Mouse (Mus musculus): ENCODE results near the gene Elf2. TPM values are rescaled to one million over a fixed set of nuclear protein-coding genes. Genes with fewer than 3 reads are reported as not detected.
A peak's percentile ranks its signal among the peaks of the same experiment; 100 is the strongest.
"Not testable (repeated sequence)": the region's sequence is repeated elsewhere in the genome, so short reads cannot be mapped to it uniquely, and the experiment has no call there.

The Elf2 gene
- polyA plus RNA-seq, 1 experiment: 8.7 TPM

DNA sequence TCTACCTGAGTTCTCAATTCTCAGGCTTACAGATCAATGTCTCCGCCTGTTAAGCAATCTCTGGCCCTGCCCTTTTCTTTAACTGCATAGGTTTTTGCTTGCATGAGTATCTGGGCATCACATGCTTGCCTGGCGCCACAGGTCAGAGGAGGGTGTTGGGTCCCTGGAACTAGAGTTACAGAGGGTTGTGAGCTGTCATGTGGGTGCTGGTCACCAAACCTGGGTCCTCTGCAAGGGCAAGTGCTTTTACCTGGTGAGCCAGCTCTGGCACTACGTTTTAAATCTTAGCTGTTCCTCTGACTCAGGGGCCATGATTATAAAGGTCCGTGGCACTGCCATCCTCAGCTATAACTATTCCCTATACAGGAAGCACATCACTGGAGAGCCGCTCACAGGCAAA is 19.3 kb downstream of the Elf2 start:
- TF ChIP-seq FLI1 (IDR thresholded peaks at IDR 0.05; ENCODE audit: low read length): no peak
- TF ChIP-seq GATA1 (IDR thresholded peaks at IDR 0.05; ENCODE audit: borderline replicate concordance, low read length): no peak
- no peaks in the 10 kb centered on the region for H3K27me3 ChIP-seq (replicated peaks)
- H3K36me3 ChIP-seq (replicated peaks; ENCODE audit: low read length): peaks cover 95% of the 10 kb centered on the region
- no peak overlapping the region for H3K4me3 ChIP-seq (replicated peaks)
- no peaks in the 10 kb centered on the region for H3K9me3 ChIP-seq
- peaks cover 14% of the 10 kb centered on the region for H3K4me1 ChIP-seq

DNA sequence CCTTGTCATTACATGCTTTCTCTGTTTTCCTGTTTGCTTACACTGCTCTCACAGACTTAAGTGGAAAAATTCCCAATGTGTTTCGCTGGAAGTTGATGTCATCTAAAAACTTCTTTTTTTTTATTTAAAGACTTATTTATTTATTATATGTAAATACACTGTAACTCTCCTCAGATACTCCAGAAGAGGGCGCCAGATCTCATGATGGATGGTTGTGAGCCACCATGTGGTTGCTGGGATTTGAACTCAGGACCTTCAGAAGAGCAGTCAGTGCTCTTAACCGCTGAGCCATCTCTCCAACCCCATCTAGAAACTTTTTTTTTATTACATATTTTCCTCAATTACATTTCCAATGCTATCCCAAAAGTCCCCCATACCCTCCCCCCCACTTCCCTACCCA is 22.4 kb downstream of the Elf2 start:
- H3K36me3 ChIP-seq (replicated peaks; ENCODE audit: low read length): peaks cover 95% of the 10 kb centered on the region
- H3K9me3 ChIP-seq: not testable (repeated sequence)

DNA sequence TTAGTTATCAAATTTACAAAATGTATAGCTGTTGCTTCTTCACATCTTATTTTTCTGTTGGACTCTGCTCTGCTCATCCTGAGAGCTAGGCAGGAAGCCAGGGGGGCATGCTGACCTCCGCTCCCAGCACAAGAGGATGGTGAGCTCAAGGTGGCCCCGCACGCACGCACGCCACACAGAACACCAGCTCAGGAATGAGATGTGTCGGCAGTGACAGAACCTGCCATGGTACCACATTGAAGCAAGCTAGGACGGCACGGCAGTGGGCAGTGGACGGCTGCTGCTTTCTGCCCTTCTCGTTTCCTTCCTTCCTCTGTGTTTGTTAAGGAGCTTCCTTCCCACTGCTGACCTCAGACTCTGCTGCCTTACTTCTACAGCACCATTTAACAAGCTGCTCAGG is 23.6 kb downstream of the Elf2 start:
- H3K4me1 ChIP-seq: peaks cover 39% of the 10 kb centered on the region
- no peaks in the 10 kb centered on the region for H3K27me3 ChIP-seq (replicated peaks)
- no peak for TF ChIP-seq GATA1 (IDR thresholded peaks at IDR 0.05; ENCODE audit: borderline replicate concordance, low read length)
- TF ChIP-seq FLI1 (IDR thresholded peaks at IDR 0.05; ENCODE audit: low read length): no peak
- H3K36me3 ChIP-seq (replicated peaks; ENCODE audit: low read length): peaks cover 95% of the 10 kb centered on the region
- no peak overlapping the region for H3K4me3 ChIP-seq (replicated peaks)
- H3K9me3 ChIP-seq: no peaks in the 10 kb centered on the region

More for the DNA sequence above, 22.4 kb downstream of the Elf2 start:
- not testable (repeated sequence) for H3K27me3 ChIP-seq (replicated peaks); H3K4me3 ChIP-seq (replicated peaks)
- peaks cover 31% of the 10 kb centered on the region for H3K4me1 ChIP-seq

DNA sequence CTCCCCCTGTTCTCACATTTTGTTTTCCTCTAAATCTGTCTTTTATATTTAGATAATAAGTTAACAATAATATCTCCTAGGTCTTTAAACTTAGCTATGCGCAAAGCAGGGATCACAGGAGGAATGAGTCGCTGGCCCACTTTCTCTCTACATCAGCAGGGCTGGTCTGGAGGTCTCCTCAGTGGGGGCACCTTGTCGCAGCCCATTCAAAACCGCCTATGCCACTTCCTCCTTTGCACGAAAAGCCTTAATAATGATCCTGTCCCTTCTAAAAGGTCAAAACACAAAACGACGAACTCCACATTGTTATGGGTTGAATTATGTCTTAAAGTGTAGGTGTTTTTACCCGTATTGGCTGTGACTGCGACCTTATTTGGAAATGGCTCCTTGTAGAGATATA is 28.8 kb downstream of the Elf2 start:
- peaks cover 93% of the 10 kb centered on the region for H3K36me3 ChIP-seq (replicated peaks; ENCODE audit: low read length)
- no peaks in the 10 kb centered on the region for H3K27me3 ChIP-seq (replicated peaks)
- no peaks in the 10 kb centered on the region for H3K9me3 ChIP-seq
- peak overlapping the region; percentile 42 for H3K4me3 ChIP-seq (replicated peaks)
- H3K4me1 ChIP-seq: peaks cover 61% of the 10 kb centered on the region
- TF ChIP-seq FLI1 (IDR thresholded peaks at IDR 0.05; ENCODE audit: low read length) (no peak), GATA1 (IDR thresholded peaks at IDR 0.05; ENCODE audit: borderline replicate concordance, low read length) (no peak)

DNA sequence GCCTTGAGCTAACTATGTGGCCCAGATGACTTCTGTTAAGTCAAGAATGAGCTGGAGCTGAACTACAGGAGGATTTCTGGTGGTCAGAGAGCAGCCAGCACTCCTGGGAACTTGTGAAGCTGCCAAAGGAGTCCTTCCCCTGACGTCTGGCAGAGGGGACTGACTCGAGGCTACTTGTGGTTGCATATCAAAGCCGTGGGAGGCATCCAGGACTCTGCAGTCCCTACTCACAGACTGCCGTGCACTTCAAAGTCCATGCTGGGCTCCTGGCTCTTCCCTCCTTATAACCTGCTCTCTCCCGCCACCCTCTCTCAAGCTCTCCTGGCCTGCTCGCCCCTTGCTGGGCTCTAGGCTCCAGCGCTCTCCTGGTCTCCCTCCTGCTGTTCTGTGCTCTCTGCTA is 30.4 kb downstream of the Elf2 start:
- H3K27me3 ChIP-seq (replicated peaks): no peaks in the 10 kb centered on the region
- H3K4me3 ChIP-seq (replicated peaks): no peak overlapping the region
- no peak for TF ChIP-seq GATA1 (IDR thresholded peaks at IDR 0.05; ENCODE audit: borderline replicate concordance, low read length)
- TF ChIP-seq FLI1 (IDR thresholded peaks at IDR 0.05; ENCODE audit: low read length): no peak
- no peaks in the 10 kb centered on the region for H3K9me3 ChIP-seq
- H3K36me3 ChIP-seq (replicated peaks; ENCODE audit: low read length): peaks cover 94% of the 10 kb centered on the region
- peaks cover 64% of the 10 kb centered on the region for H3K4me1 ChIP-seq

DNA sequence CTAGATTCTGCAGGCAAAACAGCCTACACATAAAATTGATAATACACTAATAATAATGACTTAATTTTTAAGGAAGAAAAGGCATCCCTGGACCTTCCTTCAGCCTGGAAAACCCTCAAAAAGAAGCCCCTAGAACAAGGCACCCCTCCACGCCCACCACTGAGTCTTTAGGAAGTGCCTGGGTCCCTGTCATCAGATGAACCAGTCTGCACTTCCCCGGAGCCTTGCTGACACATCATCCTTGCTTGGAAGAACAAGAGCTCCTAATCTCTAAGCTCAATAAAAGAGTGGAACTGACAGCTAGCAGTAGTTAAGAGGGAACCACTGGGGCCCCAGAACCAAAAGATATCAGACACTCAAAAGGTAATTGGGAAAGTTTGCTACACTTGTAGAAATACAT is 33.8 kb downstream of the Elf2 start:
- no peak overlapping the region for H3K4me3 ChIP-seq (replicated peaks)
- H3K9me3 ChIP-seq: no peaks in the 10 kb centered on the region
- H3K36me3 ChIP-seq (replicated peaks; ENCODE audit: low read length): peaks cover 90% of the 10 kb centered on the region
- TF ChIP-seq FLI1 (IDR thresholded peaks at IDR 0.05; ENCODE audit: low read length) (no peak), GATA1 (IDR thresholded peaks at IDR 0.05; ENCODE audit: borderline replicate concordance, low read length) (no peak)
- H3K27me3 ChIP-seq (replicated peaks): no peaks in the 10 kb centered on the region
- H3K4me1 ChIP-seq: peaks cover 55% of the 10 kb centered on the region

DNA sequence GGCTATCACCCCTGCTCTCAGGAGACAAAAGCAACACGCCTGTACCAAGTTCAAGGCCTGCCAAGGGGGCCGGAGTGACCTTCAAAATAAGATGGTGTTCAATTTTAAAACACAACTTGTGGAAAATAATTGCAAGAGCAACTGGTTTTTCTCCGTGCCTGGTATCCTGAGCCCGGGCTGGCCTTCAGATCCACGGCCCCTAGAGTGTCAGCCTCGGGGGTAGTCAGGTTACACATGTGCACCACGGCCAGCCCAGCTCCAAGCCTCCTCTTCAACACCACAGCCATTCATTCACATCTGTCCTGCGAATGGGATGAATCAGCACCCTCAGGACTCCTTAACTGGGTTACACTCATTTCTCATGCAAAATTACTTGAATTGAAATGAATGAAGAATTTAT is 34.5 kb downstream of the Elf2 start:
- H3K4me1 ChIP-seq: peaks cover 50% of the 10 kb centered on the region
- TF ChIP-seq GATA1 (IDR thresholded peaks at IDR 0.05; ENCODE audit: borderline replicate concordance, low read length) (no peak), FLI1 (IDR thresholded peaks at IDR 0.05; ENCODE audit: low read length) (no peak)
- H3K36me3 ChIP-seq (replicated peaks; ENCODE audit: low read length): peaks cover 90% of the 10 kb centered on the region
- H3K9me3 ChIP-seq: no peaks in the 10 kb centered on the region
- H3K4me3 ChIP-seq (replicated peaks): no peak overlapping the region
- H3K27me3 ChIP-seq (replicated peaks): no peaks in the 10 kb centered on the region

DNA sequence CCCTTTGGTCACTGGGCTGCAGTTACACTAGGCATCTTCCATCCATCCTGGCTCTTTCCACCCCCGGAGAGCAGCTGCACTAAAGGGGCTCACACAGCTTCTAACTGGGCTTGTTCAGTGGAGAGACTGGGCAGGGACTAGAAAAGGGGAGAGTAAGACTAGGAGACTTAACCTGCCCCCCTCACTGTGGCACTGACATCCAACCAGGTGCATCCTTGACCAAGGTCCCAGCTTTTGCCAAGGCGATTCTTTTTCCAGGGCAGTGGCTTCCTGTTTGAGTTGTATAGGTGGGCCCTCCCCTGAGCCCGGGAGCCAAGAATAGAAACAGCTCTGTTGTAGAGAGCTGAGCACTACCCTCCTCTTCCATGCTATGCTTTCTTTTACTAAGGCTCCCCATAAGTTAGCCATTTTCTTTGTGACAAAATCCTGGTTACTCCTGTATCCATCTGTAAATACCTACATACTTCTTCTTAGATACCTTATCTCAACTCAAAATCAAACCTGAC is 37.4 kb downstream of the Elf2 start:
- no peak overlapping the region for H3K4me3 ChIP-seq (replicated peaks)
- no peaks in the 10 kb centered on the region for H3K9me3 ChIP-seq
- H3K36me3 ChIP-seq (replicated peaks; ENCODE audit: low read length): peaks cover 79% of the 10 kb centered on the region
- no peak for TF ChIP-seq FLI1 (IDR thresholded peaks at IDR 0.05; ENCODE audit: low read length)
- TF ChIP-seq GATA1 (IDR thresholded peaks at IDR 0.05; ENCODE audit: borderline replicate concordance, low read length): no peak
- no peaks in the 10 kb centered on the region for H3K27me3 ChIP-seq (replicated peaks)
- peaks cover 37% of the 10 kb centered on the region for H3K4me1 ChIP-seq

DNA sequence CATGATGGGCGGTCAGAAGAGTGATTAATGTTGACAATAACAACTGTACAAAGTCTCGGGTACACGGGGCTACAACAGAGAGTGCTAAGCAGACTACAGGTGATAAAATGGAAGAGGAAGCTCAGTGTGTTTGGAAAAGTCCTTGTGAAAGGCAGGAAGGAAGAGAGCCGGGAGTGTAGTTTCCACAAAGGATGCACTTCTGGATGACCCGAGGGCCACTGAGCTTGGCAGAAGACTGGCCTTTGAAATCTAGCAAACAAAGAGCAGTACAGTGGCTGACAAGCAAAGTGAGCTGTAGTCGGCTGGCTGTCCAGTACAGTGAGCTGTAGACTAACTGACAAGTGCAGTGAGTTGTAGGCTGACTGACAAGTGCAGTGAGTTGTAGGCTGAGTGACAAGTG is 38.9 kb downstream of the Elf2 start:
- TF ChIP-seq GATA1 (IDR thresholded peaks at IDR 0.05; ENCODE audit: borderline replicate concordance, low read length) (no peak), FLI1 (IDR thresholded peaks at IDR 0.05; ENCODE audit: low read length) (no peak)
- Histone ChIP-seq H3K36me3 (replicated peaks; ENCODE audit: low read length) (peaks cover 79% of the 10 kb centered on the region), H3K4me3 (replicated peaks) (peak overlapping the region; percentile 7), H3K4me1 (peaks cover 34% of the 10 kb centered on the region), H3K27me3 (replicated peaks) (no peaks in the 10 kb centered on the region), H3K9me3 (no peaks in the 10 kb centered on the region)

DNA sequence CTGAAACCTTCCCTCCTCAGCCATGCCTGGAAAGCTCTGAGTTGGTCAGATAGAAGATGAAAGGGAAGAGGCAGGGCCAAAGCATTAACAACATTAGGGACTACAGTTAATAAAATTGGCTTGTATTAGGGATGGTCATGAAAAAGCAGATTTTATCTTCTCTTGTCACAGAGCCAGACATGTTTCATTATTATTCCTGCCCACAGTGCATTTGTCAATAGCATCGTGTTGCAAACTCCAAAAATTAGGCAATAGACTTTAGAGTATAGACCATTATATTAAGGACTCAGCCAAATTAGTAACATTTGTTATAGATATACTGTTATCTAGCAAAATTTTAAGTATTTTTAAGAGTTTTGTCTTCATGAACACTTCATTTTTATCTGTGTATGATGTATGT is 43.7 kb downstream of the Elf2 start:
- no peak for TF ChIP-seq GATA1 (IDR thresholded peaks at IDR 0.05; ENCODE audit: borderline replicate concordance, low read length)
- no peak for TF ChIP-seq FLI1 (IDR thresholded peaks at IDR 0.05; ENCODE audit: low read length)
- Histone ChIP-seq H3K9me3 (no peaks in the 10 kb centered on the region), H3K36me3 (replicated peaks; ENCODE audit: low read length) (peaks cover 79% of the 10 kb centered on the region), H3K4me1 (peaks cover 17% of the 10 kb centered on the region), H3K4me3 (replicated peaks) (no peak overlapping the region), H3K27me3 (replicated peaks) (no peaks in the 10 kb centered on the region)

DNA sequence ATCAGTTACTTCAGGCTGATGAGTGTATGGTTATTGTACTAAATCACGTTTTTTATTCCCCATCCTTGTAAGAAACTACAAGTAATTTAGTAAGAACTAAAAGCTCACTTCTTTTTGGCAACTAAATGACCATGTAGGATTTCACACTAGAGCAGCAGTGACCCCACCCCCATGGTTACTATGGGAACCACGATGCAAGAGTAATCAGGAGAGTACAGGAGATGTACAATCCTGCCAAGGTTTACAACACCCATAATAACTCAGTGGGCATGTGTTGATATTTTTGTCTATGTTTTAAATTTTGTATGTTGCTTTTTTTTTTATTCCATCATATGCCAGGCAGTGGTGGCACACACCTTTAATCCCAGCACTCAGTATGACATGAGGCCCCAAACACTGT is 45.2 kb downstream of the Elf2 start:
- H3K9me3 ChIP-seq: no peaks in the 10 kb centered on the region
- H3K36me3 ChIP-seq (replicated peaks; ENCODE audit: low read length): peaks cover 83% of the 10 kb centered on the region
- H3K27me3 ChIP-seq (replicated peaks): no peaks in the 10 kb centered on the region
- no peak for TF ChIP-seq FLI1 (IDR thresholded peaks at IDR 0.05; ENCODE audit: low read length)
- no peak for TF ChIP-seq GATA1 (IDR thresholded peaks at IDR 0.05; ENCODE audit: borderline replicate concordance, low read length)
- H3K4me1 ChIP-seq: peaks cover 17% of the 10 kb centered on the region
- no peak overlapping the region for H3K4me3 ChIP-seq (replicated peaks)

All from megakaryocyte, embryonic 14.5 days (primary cell).